Mouse (Mus musculus) megakaryocyte-erythroid progenitor cell, adult 5-6 weeks (primary cell): ENCODE results near the gene Gm28038. TPM values are rescaled to one million over a fixed set of nuclear protein-coding genes. Genes with fewer than 3 reads are reported as not detected.

Experiments
- ATAC-seq: replicated peaks from 2 replicates; pipeline ENCODE4 v1.8.0; 2016; ENCODE audit warnings: mild to moderate bottlenecking, inconsistent platforms; ENCODE audit not compliant: severe bottlenecking, poor library complexity, low FRiP score, low TSS enrichment
- total RNA-seq, 2 experiments: library from RNA; stranded (forward) in 1 of 2; stranded (reverse) in 1 of 2; fragments of 200-1000, 215-1000 nt in 1 of 2; fragments of >200 nt in 1 of 2; fragmentation: Nextera tagmentation in 1 of 2; gene quantifications; 2 replicates each; pipeline ENCODE4 v1.2.3; 2014 to 2017

The Gm28038 gene
- total RNA-seq, 2 experiments from 2014 or later: 1.8 TPM; not detected in 1

DNA sequence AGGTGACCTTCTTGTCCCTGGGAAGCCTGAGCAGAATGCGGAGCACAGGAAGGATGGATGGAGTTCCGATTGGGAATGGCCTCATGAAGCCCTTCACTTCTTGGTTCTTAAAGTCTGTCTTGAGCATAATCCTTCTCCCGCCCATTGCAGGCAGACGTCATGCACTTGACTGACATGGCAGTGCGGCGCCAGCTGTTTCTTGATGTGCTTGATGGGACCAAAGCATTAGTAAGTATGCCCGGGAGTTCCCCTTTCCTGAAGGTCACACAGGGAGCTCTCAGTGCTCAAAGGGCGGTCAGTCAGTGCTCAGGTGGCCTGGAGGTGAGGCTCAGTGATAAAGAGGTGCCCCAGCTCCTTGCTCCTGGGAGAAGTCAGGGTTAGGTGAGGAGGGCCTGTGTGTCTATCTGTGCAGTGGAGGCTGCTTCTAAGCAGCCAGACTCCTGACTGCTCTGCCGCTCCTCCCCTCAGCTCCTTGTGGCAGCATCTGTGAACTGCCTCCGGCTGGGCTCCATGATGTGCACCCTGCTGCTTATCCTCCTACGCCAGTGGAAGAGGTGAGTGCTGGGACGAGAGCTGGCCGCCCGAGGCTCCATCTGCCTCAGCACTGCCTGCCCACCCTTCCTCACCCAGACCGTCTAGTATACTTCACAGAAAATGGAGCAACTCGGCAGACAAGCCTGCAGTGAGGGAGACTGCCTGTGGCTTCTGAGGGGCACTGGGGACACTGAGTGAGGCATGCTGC is 55.5 kb downstream of the Gm28038 start:
- ATAC-seq: no peak

DNA sequence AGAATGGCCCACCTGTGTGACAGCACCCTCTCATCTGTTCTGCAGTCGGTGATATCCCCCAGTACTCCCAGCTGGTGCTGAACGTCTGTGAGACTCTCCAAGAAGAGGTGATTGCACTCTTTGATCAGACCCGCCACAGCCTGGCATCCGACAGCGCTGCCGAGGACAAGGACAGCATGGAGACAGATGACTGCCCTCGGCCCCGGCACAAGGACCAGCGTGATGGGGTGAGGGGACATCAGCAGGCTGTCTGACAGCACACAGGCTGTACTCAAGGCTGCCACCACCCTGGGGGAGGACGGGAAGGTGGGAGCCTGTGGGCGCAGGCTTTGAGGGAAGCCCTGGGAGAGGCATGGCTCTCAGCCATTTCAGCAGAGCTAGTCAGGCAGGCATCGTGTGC is 56.3 kb downstream of the Gm28038 start:
- ATAC-seq: no peak

DNA sequence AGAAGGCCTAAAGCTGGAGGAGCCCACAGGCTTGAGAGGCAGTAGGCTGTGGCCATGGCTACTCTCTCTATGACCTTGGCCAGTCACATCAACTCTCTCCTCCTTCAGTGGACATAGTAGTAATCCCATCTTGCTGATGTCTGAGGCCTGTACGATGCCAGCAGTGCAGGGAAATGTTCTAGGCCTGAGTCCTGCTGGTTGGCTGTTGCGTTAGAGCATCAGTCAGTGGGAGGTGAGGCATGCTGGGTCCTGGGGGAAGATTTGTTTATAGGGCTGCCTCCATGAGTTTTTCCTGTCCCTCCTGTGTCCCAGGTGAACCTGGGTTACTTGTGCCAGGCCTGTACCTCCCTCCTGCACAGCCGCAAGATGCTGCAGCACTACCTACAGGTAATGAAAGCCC is 61.2 kb downstream of the Gm28038 start:
- ATAC-seq: no peak

DNA sequence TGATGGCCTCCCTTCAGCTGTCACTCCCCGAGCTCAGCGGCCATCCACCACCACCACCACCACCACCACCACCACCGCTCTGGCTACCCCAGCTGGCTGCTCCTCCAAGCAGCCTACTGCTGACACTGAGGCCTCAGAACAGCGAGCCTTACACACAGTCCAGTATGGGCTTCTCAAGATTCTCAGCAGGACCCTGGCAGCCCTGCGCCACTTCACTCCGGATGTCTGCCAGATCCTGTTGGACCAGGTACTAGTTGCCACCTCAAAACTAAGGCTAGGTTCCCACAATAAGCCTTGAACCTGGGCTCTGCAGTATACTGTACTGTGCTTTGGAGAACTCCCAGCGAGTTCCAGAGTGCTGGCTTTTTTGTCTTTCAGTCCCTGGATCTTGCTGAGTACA is 61.7 kb downstream of the Gm28038 start:
- ATAC-seq: no peak

DNA sequence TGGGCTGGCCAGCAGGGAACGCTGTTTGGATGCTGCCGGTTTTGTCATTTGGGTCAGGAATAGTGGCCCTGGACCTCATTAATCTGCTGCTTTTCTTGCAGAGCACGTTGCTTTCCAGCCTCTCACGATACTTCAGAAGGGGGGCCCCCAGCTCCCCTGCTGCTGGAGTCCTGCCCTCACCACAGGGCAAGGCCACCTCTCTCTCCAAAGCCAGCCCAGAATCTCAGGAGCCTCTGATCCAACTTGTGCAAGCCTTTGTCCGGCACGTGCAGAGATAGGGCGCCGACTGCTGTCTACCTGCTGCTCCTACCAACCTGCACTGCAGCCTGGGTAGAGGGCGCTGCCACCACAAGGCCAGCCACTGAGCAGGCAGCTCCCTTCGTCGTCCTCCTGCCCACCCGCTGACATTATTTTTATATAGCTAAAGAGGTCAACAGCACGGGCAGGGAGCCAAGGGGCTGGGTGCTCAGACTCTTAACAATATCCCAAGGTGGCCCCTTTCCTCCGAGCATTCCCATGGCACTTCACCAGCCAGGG is 62.8 kb downstream of the Gm28038 start:
- no peak for ATAC-seq

DNA sequence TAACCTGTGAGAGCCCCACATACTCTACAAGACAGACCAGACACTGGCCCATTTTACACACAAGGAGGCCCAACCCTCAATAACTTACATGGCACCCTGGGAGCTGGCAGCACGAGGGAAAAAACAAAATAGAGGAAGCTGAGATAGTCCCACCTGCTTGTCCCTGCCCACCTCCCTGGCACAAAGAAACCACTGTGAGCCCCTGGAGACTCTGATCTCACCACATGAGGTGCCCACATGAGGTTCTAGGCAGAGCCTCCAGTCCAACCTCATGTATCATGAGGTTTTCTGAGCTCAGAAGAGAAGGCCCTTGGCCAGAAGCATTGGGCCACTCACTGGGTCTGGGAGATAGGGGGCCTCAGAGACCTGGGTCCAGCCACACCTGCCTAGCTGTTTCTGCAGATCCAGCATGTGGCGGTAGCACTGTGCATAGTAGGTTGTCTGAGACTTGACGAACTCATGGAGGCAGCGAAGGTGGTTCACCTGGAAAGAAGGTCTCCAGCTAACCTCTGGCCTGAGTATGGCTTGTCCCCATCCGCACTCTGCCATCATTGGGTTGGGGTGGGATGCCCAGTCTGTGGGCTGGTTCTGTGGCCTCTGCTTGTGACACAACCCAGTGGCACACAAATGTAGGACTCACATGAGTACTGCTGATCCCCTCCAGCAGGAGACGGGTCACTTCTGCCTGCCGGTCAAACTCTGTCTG is 65.3 kb downstream of the Gm28038 start:
- no peak for ATAC-seq

DNA sequence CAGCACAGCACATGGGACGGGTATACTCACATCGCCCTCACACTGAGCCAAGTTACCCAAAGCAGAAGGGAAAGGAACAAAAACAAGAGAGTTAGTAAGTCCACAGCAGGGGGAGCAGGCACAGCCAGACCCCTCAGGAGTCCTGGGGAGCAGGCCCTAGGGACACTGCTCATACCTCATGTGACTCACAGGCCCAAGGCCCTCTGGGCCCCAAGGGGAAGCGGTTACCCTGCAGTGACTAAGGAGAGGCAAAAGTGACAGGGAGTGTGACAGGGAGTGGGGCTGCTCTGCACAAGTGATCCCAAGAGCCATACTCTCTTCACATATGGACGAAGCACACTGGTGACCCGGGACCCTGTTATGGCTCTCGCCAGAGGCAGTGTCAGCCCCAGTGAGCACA is 68.4 kb downstream of the Gm28038 start:
- no peak for ATAC-seq

Other genes starting within 250 kb of the Gm28038 start
- gene Wdr34, start 232.2 kb upstream of the Gm28038 start, total RNA-seq (2014; fragmentation: Nextera tagmentation): 18.8 and 31.6 TPM in 2 replicates
- 8.5 and 14.7 TPM in 2 replicates for gene Wdr34, start 232.2 kb upstream of the Gm28038 start, total RNA-seq (2017)
- gene Set, start 223.7 kb upstream of the Gm28038 start, total RNA-seq (2014; fragmentation: Nextera tagmentation): 403 and 560 TPM in 2 replicates
- 1,507 and 2,355 TPM in 2 replicates for gene Set, start 223.7 kb upstream of the Gm28038 start, total RNA-seq (2017)
- gene Pkn3, start 203.4 kb upstream of the Gm28038 start, total RNA-seq (2014; fragmentation: Nextera tagmentation): 6.9 and 11.7 TPM in 2 replicates
- 2.4 and 3.9 TPM in 2 replicates for gene Pkn3, start 203.4 kb upstream of the Gm28038 start, total RNA-seq (2017)
- gene Zdhhc12, start 187.4 kb upstream of the Gm28038 start, total RNA-seq (2014; fragmentation: Nextera tagmentation): 9.6 and 25.4 TPM in 2 replicates
- gene Zdhhc12, start 187.4 kb upstream of the Gm28038 start, total RNA-seq (2017): 2.9 and 6.5 TPM in 2 replicates
- gene Zer1, start 156.5 kb upstream of the Gm28038 start, total RNA-seq (2014; fragmentation: Nextera tagmentation): 33.7 and 37.8 TPM in 2 replicates
- gene Zer1, start 156.5 kb upstream of the Gm28038 start, total RNA-seq (2017): 7.5 and 8.3 TPM in 2 replicates
- gene Tbc1d13, start 147.3 kb upstream of the Gm28038 start, total RNA-seq (2014; fragmentation: Nextera tagmentation): 39.9 and 48.0 TPM in 2 replicates
- gene Tbc1d13, start 147.3 kb upstream of the Gm28038 start, total RNA-seq (2017): 22.5 and 36.4 TPM in 2 replicates
- 20.8 and 22.3 TPM in 2 replicates for gene Endog, start 109.5 kb upstream of the Gm28038 start, total RNA-seq (2014; fragmentation: Nextera tagmentation)
- 1.3 and 6.3 TPM in 2 replicates for gene Endog, start 109.5 kb upstream of the Gm28038 start, total RNA-seq (2017)
- 43.4 and 53.4 TPM in 2 replicates for gene Spout1, start 102.6 kb upstream of the Gm28038 start, total RNA-seq (2014; fragmentation: Nextera tagmentation)
- gene Spout1, start 102.6 kb upstream of the Gm28038 start, total RNA-seq (2017): 34.2 and 39.7 TPM in 2 replicates
- 16.1 and 17.2 TPM in 2 replicates for gene Kyat1, start 75.2 kb upstream of the Gm28038 start, total RNA-seq (2014; fragmentation: Nextera tagmentation)
- 15.9 and 19.4 TPM in 2 replicates for gene Kyat1, start 75.2 kb upstream of the Gm28038 start, total RNA-seq (2017)
- gene Lrrc8a, start 43.3 kb upstream of the Gm28038 start, total RNA-seq (2014; fragmentation: Nextera tagmentation): 14.4 and 14.9 TPM in 2 replicates
- gene Lrrc8a, start 43.3 kb upstream of the Gm28038 start, total RNA-seq (2017): 8.3 and 10.7 TPM in 2 replicates
- 2.2 TPM in 1 of 2 replicates, not detected in the other for gene Gm28035, start 40.5 kb upstream of the Gm28038 start, total RNA-seq (2014; fragmentation: Nextera tagmentation)
- 0.09 TPM in 1 of 2 replicates, not detected in the other for gene Gm28035, start 40.5 kb upstream of the Gm28038 start, total RNA-seq (2017)
- not detected in 2 replicates for gene Phyhd1, start 14.8 kb upstream of the Gm28038 start, total RNA-seq (2014; fragmentation: Nextera tagmentation)
- gene Phyhd1, start 14.8 kb upstream of the Gm28038 start, total RNA-seq (2017): not detected in 2 replicates
- 8.7 and 10.5 TPM in 2 replicates for gene Dolk, start 5.3 kb downstream of the Gm28038 start, total RNA-seq (2014; fragmentation: Nextera tagmentation)
- gene Dolk, start 5.3 kb downstream of the Gm28038 start, total RNA-seq (2017): 11.1 and 11.2 TPM in 2 replicates
- gene Nup188, start 5.4 kb downstream of the Gm28038 start, total RNA-seq (2014; fragmentation: Nextera tagmentation): 59.3 and 66.6 TPM in 2 replicates
- gene Nup188, start 5.4 kb downstream of the Gm28038 start, total RNA-seq (2017): 25.8 and 29.8 TPM in 2 replicates
- 47.0 and 48.4 TPM in 2 replicates for gene Sh3glb2, start 78.3 kb downstream of the Gm28038 start, total RNA-seq (2014; fragmentation: Nextera tagmentation)
- gene Sh3glb2, start 78.3 kb downstream of the Gm28038 start, total RNA-seq (2017): 25.7 and 28.5 TPM in 2 replicates
- gene Miga2, start 83.2 kb downstream of the Gm28038 start, total RNA-seq (2014; fragmentation: Nextera tagmentation): 17.8 and 35.0 TPM in 2 replicates
- 8.0 and 11.4 TPM in 2 replicates for gene Miga2, start 83.2 kb downstream of the Gm28038 start, total RNA-seq (2017)
- gene Dolpp1, start 111.2 kb downstream of the Gm28038 start, total RNA-seq (2014; fragmentation: Nextera tagmentation): 24.0 and 29.0 TPM in 2 replicates
- gene Dolpp1, start 111.2 kb downstream of the Gm28038 start, total RNA-seq (2017): 16.3 and 19.7 TPM in 2 replicates
- gene Crat, start 134.8 kb downstream of the Gm28038 start, total RNA-seq (2014; fragmentation: Nextera tagmentation): 24.3 and 29.2 TPM in 2 replicates
- 11.2 and 16.0 TPM in 2 replicates for gene Crat, start 134.8 kb downstream of the Gm28038 start, total RNA-seq (2017)
- gene Ptpa, start 135.0 kb downstream of the Gm28038 start, total RNA-seq (2014; fragmentation: Nextera tagmentation): 228 and 237 TPM in 2 replicates
- gene Ptpa, start 135.0 kb downstream of the Gm28038 start, total RNA-seq (2017): 74.1 and 93.5 TPM in 2 replicates
- not detected in 2 replicates for gene Ier5l, start 193.2 kb downstream of the Gm28038 start, total RNA-seq (2014; fragmentation: Nextera tagmentation)
- gene Ier5l, start 193.2 kb downstream of the Gm28038 start, total RNA-seq (2017): 0.56 TPM in 1 of 2 replicates, not detected in the other